Mouse (Mus musculus) cortical plate, adult 2 months (tissue): ENCODE measurements at regions not wholly inside any gene's neighbourhood (a gene's known extent, or its start where the extent isn't known, plus 50 kb on each side); places are given as distances from the start of the nearest gene placed in this dataset.

Experiments
- CTCF ChIP-seq: fragments of 200-500 bp; IDR thresholded peaks from 2 replicates; pipeline ENCODE4 v1.5.1; 2011; ENCODE audit warnings: mild to moderate bottlenecking, control low read depth, low read length; ENCODE audit not compliant: insufficient read depth; ENCODE audit errors: extremely low read depth
- POLR2A ChIP-seq: fragments of 200-500 bp; IDR thresholded peaks from 2 replicates; pipeline ENCODE4 v1.6.1; 2011; ENCODE audit warnings: mild to moderate bottlenecking, low read length, control low read depth; ENCODE audit not compliant: insufficient read depth; ENCODE audit errors: extremely low read depth

GRCm38 (mm10) chr14:29817548-29817947 lies 95.9 kb upstream of the Cacna2d3 start:
- TF ChIP-seq POLR2A (no peak), CTCF (no peak)
